Mouse (Mus musculus): ENCODE data around the gene Timm8a2. TPM values are rescaled to one million over a fixed set of nuclear protein-coding genes. Genes with fewer than 3 reads are reported as not detected.

Gene Timm8a2
- total RNA-seq (2021), result not detected

DNA sequence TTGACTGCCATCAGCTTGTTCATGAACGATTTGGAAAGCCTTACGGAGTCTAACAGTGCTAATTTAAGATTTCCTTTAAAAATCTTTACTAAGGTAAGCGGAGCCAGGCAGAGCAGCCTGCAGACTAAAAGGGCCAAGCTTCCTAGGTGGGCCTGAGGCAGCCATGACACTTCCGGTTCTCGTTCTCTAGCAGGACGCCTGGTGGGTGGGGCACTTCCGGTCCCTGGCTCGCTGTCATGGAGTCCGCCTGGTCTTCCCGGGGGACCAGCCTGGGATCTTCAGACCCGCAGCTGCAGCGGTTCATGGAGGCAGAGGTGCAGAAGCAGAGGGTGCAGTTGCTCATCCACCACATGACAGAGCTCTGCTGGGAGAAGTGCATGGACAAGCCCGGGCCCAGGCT lies at the start of gene Timm8a2:
Gene Timm8a2 (plus strand): TSS at position 224 of the 400 bp plus-strand sequence.
- DNase-seq, result no peak

DNA sequence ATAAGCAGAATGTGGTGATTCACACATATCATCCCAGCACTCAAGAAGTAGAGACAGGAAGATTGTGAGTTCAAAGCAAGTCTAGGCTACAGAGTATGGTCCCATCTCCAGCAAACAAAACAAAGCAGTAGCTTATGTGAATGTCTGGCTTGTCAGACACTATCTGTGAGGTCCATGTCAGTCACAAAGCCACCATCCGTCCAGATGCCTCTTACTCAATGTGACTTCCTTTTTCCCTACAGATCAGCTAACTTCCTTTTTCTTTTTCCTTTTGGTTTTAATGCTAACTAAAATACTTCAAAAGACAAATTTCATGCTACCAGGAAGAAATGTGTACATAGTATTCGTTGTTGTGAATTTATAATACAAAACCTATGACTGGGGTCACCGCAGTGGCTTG lies 49.0 kb upstream of the Timm8a2 start:
- no peak for DNase-seq

DNA sequence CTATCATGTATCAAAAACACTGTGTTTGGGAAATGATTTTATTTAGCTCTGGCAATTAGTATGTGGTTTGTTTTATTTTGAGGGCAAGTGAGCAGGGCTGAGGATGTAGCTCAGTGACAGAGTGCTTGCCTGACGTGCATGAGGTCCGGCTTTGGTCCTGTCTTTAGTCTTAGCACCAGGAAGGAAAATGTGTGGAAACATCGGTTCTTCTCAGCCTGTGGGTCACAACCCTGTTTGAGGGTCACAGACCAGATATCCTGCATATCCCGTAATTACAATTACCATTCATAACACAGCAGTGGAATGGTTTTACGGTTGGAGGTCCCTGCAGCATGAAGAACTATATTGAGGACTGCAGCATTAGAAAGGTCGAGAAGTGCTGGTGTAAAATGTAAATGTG lies 48.4 kb upstream of the Timm8a2 start:
- DNase-seq, result no peak

DNA sequence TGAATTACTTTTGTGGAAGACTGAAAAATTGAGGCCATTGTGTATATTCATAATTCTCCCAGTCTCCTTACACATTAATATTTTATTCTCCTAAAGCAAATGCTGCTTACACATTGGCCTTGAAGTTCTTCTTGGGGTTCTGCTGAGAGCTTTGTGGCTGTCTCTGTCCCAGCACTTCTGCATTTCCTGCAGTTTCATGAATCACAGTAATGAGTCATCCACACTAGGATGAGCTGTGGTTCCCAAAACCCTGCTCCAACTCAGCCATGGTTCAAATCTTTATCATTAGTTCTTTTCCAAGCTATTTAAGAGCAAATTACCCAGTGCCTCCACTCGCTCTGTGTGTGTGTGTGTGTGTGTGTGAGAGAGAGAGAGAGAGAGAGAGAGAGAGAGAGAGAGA lies 47.2 kb upstream of the Timm8a2 start:
- DNase-seq, result no peak

DNA sequence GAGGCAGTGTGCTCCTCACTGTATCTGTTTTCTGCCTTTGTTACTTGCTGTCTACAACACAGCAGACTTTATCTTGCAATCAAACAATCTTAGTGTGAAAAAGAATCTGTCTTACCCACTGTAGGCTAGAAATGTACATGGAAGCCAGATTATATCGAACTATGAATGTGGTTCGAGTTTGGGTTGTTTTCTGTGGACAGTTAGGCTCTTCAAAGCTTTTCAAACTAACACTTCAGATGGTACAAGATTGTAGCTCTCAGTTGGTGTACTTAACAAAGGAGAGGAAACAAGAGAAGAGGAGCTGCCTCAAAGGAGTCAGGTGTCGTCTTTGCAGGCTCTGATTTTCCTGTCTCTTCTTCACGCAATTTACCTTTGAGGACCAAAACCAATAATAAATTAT lies 46.8 kb upstream of the Timm8a2 start:
- DNase-seq, result no peak

DNA sequence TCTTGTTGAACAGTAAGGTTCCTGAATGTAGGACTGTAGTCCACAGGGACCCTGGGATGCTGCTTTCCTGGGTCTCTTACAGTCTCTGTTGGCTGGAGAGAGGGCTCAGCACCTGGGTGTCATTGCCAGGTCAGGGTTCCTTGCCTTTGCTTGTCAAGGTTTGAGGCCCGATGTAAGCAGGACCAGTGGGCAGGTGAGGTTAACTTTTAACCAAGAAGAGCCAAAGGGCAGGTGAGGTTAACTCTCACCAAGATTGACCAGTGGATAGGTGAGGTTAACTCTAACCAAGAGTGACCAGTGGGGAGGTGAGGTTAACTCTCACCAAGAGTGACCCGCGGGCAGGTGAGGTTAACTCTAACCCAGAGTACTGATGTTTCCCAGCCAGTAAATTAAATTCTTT lies 45.1 kb upstream of the Timm8a2 start:
- DNase-seq, result no peak

DNA sequence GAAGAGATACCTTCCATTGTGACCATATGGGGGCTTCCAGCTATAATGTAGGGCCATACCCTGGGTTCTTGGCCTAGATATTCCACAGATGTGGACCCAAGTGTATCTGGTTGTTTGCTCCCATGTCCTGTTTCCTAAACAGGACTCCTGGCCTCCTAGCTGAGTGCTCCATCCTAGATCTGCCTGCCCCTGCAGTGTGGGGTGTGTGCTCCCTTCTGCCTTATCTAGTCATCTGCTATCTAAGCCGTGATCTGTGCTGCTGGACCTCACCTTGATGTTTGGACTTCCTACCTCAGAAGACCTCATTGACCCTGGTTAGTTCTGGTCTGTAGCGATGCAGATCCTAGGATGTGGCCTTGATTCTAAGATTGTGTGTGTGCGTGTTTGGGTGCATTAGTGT lies 44.6 kb upstream of the Timm8a2 start:
- DNase-seq, result no peak

DNA sequence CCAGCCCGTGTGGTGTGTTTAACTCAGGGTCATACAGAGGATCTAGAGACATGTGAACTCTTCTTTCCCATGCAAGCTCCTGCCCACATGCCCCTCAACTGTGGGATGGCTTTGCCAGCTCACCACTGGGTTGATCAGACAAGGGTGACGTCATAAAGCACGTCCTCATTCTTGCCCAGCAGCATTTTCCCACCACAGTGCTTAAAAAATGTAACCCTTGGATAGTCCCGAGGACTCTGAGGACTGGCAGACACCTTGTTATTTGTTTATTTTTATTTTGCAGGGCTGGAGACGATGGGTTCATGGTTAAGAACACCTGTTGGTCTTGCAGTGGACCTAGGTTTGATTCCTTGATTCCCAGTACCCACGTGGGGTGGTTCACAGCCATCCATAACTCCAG lies 43.6 kb upstream of the Timm8a2 start:
- DNase-seq, result no peak

DNA sequence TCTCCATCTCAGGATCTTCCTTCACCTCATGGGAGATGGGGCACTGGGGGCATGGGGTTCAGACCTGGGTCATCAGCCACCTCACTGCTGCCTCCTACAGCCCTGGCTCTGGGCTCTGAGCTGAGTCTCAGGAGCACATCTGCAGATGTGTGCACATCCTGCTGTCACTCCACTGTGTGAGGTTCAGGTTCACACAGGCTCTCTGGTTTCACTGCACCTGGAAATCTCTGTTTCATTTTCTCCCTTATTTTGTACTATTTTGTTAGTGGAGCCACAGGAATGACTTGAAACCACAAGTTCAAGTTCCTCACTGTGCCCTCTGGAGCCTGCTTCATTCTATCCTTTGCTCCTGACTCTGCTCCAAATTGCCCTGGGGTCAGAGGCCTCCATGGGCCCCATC lies 42.6 kb upstream of the Timm8a2 start:
- no peak for DNase-seq

DNA sequence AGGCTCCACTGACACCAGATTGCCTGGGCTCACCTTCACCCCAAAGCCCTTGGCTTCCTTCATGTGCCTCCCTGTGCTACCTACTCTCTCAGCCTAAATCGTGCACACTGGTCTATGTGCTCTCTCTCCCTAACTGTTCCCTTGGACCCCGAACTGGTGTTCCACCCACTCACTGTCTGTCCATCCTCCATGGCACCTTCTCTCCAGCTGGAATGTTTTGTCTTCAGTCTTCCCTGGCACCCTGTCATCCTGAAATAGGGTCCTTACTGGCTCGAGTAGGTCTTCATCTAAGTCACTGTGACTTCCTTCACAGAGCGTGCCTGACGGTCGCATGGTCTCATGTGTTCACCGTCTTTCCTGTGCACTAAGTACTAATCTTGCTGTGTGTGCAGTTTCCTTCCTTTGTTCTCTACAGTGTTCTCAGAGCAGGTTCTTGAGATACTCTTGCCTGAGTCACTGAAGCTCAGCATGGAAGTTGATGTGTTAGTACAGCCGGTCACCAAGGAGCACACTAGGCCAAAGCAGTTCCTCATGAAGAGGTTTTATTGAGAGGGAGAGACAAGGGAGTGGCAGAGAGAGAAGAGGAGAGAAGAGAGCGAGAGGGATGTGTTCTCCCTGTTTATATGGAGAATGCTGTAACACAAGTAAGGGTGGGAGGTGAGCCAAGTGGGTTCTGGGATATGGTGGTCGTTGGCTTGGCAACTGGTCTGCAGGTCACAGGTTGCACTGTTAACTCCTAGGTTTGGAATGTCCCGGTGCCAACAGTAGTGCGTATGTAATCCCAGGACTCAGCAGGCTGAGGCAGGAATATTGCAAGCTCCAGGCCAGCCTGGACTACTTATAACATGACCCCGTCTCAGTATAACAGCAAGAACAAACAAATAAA lies 41.8 kb upstream of the Timm8a2 start:
- DNase-seq, result no peak

DNA sequence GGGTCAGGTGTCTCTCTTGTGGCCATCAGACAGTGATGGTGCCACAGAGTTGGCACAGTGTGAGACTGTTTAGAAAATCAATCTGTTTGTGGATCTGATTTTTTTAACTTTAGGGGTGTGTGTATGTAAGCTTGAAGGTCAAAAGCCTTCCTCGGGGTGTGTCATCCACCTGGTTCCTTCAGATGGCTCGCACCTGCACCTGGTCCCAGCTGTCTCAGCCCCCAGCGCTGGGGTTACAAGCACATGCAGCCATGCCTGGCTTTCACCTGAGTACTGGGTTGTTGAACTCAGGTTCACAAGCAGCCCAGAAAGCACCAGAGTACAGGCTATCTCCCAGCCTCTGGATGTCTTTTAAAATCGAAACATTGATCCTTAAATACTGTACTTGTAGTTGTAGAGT lies 40.9 kb upstream of the Timm8a2 start:
- no peak for DNase-seq

DNA sequence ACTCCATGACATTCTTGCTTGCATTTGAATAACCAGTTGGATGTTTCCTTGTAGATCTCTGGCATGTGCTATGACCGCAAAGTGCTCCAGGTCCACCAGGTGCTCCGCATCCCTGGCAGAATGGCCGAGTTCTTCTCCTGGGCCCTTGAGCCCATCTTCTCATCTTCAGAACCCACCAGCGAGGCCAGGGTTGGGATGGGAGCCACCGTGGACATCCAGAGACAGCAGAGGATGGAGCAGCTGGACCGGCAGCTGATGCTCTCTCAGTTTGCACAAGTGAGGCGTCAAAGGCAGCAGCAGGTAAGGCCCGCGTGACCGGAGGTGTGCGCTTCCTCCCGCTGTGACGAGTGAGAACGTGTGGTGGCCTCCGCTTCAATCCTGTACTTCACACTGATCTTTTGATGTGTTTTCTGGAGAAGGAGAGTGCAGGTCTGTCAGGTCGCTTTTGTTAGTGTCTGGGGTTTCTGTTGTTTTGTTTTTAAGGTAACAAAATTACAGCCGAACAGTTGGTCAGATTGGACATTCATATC lies 40.2 kb upstream of the Timm8a2 start:
- DNase-seq, result no peak

DNA sequence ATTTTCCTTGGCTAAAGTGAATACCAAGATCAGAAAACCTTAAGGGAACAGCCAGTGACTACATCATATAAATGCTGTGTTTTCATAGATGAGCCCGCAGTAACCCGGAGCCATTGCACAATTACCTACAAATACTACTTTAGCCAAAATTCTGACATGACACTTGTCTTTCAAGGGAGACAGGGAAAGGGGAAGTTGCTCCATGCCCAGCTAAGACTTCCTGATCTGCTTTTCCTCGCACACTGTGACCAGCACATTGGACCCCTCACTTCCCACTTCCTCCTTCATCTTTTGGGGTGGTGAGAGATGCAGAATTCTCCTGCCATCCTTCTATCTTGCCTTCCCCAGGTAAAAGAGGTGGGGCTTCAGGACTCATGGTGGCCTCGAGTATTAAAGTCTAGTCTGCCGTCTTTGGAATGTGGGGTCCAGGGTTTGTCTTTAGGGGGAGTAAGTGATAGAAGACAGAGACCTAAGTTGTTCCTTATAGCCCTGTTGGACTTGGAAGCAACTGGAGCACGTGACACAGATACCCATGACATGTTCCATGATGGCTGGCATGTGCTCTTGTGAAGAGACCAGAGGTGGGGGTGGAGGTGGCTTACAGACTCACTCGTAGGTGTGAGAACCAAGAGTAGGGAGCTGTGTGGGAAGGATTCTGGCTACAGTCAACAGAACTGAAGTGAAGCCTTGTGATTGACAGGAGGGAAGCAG lies 39.5 kb upstream of the Timm8a2 start:
- DNase-seq, result no peak

DNA sequence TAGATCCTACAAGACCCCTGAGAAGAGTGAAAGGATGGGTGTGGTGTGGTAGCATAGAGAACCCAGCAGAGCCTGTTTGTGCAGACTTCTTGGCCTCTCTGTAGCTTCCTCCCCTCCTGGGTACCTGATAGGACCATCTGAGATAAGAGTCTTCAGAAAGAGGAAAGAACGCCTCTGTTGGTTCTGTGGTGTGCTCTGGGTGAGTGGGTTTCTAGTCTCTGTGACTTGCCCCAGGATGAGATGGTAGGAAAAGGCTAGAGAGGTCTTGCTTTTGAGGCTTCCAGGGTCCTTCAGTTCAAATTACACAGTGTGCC lies 39.0 kb upstream of the Timm8a2 start:
- DNase-seq, result no peak

DNA sequence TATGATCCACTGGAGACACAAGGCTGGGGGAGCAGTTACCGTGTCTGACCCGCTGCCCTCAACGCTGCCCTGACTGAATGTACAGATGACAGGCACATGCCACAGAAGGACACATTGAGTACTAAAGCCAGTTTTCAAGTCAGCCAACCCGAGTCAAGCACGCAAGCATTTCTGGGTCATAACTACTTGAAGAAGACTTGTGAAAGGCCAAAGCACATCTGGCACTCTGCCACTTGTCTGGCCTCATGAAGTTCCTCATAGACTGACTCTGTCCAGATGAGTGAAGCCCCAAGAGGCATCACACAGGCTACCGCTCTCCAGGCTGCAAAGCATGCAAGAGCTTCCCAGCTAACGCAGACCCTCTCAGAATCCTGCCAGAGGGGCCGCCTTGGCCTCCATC lies 37.7 kb upstream of the Timm8a2 start:
- DNase-seq, result peak; percentile 60

DNA sequence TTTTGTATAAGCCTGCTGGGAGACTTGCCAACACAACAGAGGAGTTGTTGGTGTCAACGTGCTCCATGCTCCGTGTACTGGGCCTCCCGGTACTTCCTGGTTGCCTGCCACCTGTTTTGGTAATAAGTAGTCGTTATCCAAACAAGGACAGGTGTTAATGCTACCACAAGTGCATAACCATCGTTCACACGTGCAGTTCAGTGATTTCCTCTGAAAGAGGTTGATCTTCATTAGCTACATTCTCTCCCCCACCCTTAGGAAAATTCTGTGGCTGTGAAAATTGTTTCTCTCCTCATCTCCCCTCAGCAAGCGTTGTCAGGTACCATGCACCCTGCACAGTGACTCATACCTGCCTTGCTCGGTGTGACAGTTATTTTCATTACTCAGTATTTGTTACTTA lies 35.0 kb upstream of the Timm8a2 start:
- no peak for DNase-seq

DNA sequence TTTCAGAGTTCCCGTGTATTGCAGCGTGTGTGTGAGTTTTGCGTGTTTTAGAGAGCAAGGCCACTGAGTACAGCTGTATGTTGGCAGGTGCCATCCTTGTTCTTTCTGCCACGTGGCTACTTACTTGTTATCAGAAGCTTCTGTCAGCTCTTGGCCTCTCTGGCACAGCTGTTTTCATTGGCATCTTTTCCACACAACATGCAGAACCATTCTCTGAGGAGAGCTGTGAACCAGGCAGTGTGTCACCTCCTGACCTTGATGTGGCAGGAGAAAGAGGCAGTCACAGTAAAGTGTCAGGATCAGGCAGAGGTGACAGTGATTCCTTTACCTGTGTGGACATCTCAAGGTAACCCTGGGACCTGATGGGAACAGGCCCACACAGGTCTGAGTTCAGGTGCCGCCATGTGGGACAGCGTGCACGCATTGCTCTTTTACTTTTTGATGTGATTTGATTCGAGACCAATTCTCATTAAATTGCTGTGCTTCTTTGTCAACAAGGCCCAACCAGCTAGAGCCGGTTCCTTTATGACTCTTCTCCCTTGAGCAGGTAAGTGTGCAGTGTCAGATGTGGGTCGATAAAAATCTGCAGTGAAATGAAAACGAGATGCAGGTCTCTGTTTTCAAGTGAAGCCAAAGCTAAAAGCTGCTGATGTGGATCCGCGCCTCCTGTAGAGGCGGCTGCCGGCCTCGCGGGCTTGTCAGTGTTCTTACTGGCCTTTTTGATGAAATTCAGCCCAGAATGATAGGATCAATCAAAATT lies 33.9 kb upstream of the Timm8a2 start:
- no peak for DNase-seq

DNA sequence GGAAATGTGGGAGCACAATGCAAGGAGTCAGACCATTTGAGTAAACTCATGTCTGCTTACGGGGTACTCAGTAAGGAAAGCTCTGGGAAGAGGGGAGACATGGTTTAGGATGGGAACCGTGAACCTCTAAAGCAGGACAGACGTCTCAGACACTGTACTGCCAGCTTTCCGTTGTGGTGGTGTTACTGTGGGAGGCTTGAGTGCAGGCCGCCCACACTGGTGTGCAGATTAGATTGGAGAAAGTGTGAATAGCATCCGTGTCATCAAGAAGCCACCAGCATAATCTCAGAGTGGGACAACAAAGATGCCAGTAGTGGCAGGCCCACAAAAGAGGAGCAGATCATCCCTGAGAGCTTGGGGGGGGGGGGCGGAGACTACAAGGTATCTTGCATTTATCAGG lies 32.2 kb upstream of the Timm8a2 start:
- no peak for DNase-seq

DNA sequence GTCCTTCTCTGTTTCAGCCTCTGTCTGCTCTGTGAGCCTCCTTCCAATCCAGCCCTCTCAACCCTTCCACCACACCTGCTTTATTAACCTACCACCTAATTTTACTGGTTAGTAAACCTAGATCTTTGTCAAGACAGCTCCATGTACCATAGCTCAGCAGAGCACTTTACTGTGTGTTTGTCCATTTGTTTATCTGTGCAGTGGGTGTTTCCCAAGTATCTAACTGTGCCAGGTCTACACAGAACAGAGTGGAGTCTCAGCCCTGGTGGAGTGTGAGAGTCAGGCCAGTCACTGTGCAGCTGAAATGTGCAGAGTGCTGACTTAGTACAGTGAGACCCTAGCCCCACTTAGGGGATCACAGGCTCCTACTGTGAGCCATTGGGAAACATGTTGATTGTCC lies 30.7 kb upstream of the Timm8a2 start:
- DNase-seq, result no peak

DNA sequence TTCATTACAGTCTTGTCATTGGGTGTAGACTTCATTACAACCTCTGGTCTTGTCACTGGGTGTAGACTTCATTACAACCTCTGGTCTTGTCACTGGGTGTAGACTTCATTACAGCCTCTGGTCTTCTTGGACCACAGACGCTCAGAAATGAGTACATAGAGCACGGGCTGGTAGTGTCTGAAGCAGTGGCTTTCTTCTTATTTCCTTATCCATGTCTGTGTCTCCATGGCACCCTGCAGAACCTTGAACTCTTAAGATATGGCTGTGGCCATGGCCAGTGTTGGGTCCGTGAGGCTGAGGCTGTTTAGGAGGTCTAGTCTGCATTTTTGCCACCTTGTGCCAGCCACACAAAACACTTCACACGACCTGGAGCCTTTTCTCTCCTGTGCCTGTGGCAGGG lies 26.2 kb upstream of the Timm8a2 start:
- DNase-seq, result no peak

DNA sequence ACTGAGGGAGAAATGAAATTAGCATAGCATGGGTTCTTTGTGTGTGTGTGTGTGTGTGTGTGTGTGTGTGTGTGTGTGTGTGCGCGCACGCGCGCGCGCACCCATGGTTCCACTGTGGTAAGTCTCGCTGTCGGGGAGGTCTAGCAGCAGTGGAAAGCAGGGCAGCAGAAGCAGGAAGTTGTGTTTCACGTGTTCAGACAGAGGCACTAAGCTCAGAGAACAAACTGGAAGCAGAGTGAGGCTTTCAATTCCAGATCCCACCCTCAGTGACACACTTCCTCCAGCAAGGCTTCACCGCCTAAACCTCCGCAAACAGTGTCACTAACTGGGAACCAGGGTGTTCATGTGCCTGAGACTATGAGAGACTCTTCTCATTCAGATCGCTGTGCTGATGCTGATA lies 25.0 kb upstream of the Timm8a2 start:
- no peak for DNase-seq

DNA sequence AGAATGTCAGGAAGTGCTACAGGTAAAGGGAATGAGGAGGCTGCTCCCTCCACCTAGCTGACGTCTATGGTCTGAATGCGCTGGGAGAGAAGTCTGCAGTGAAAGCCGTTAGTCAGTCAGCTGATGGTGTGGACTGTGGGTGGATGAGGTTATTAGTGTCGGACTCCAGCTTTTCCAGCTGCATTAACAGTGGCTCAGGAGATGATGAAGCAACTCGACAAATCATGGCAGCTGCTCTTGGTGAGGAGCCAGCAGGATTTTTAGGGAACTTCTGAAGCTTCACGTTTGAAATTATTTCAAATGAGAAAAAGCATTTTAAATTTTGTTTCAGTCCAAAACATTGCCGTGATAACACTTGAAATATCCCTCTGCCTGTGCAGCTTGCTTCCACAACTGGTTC lies 24.2 kb upstream of the Timm8a2 start:
- no peak for DNase-seq

DNA sequence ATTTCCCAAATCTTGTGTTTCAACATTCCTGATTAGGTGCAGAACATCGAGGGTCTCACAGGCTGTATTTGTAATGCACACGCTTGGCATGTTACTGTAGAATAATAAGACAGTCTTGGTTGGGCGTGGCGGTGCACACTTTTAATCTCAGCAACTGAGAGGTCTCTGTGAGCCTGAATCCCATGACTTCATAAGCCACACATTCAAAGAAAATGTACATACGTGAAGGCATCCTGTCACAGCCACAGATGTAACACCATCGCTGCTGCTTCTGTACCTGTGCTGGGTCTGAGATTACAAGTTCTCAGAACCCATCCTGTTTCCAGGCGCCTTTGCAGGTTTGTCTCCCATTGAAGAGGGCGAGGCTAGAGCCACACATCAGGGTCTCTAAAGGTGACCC lies 22.7 kb upstream of the Timm8a2 start:
- no peak for DNase-seq
